Mouse (Mus musculus) bone marrow macrophage, adult 2 months (primary cell): Measurements from ENCODE around the gene Tbccd1. TPM values are rescaled to one million over a fixed set of nuclear protein-coding genes. Genes with fewer than 3 reads are reported as not detected.
"Not testable (repeated sequence)": the region's sequence is repeated elsewhere in the genome, so short reads cannot be mapped to it uniquely, and the experiment has no call there.

ENCODE experiments used
- H3K27ac ChIP-seq: 2 replicates; pipeline ENCODE4 v1.5.1; 2012; ENCODE audit warnings: low read depth, low read length; ENCODE audit not compliant: insufficient read depth
- H3K4me1 ChIP-seq: 2 replicates; pipeline ENCODE4 v1.6.1; 2012; ENCODE audit warnings: low read length; ENCODE audit not compliant: control insufficient read depth, insufficient read depth
- H3K4me3 ChIP-seq: 2 replicates; pipeline ENCODE4 v1.5.1; 2012; ENCODE audit warnings: mild to moderate bottlenecking, low read length, moderate library complexity; ENCODE audit not compliant: insufficient read depth
- CTCF ChIP-seq: IDR thresholded peaks from 2 replicates; pipeline ENCODE4 v1.5.1; 2012; ENCODE audit warnings: low read depth, mild to moderate bottlenecking, low read length, moderate library complexity
- POLR2A ChIP-seq: IDR thresholded peaks from 2 replicates; pipeline ENCODE4 v1.6.1; 2012; ENCODE audit warnings: mild to moderate bottlenecking, low read depth, low read length, borderline replicate concordance
- polyA plus RNA-seq: library from polyadenylated mRNA; stranded (reverse); fragments of >200 nt; gene quantifications from 2 replicates; pipeline ENCODE4 v1.2.4, GENCODE M21; 2012; ENCODE audit not compliant: missing spikeins, insufficient read depth, insufficient read length

The Tbccd1 gene
- polyA plus RNA-seq, 1 experiment, result 16.1 TPM

- no peak for TF ChIP-seq CTCF
- TF ChIP-seq POLR2A, result no peak
- no peaks in the 10 kb centered on the region for H3K4me1 ChIP-seq
- no peak overlapping the region for H3K27ac ChIP-seq
- H3K4me3 ChIP-seq, result no peak overlapping the region
Observed at GRCm38 (mm10) chr16:22791235-22791634, 66.2 kb downstream of the Tbccd1 start.

GRCm38 (mm10) chr16:22789908-22790367 lies 67.5 kb downstream of the Tbccd1 start:
- no peaks in the 10 kb centered on the region for H3K4me1 ChIP-seq
- TF ChIP-seq CTCF (no peak), POLR2A (no peak)
- H3K27ac ChIP-seq, result no peak overlapping the region
- H3K4me3 ChIP-seq, result no peak overlapping the region

GRCm38 (mm10) chr16:22782686-22783085 lies 74.8 kb downstream of the Tbccd1 start:
- H3K4me3 ChIP-seq, result no peak overlapping the region

GRCm38 (mm10) chr16:22779228-22779835 lies 78.1 kb downstream of the Tbccd1 start:
- Histone ChIP-seq H3K4me1 (no peaks in the 10 kb centered on the region), H3K4me3 (no peak overlapping the region), H3K27ac (no peak overlapping the region)
- TF ChIP-seq CTCF (no peak), POLR2A (no peak)

More at GRCm38 (mm10) chr16:22782686-22783085, 74.8 kb downstream of the Tbccd1 start:
- no peak for TF ChIP-seq POLR2A
- no peak for TF ChIP-seq CTCF
- H3K4me1 ChIP-seq, result no peaks in the 10 kb centered on the region
- H3K27ac ChIP-seq, result no peak overlapping the region

- H3K27ac ChIP-seq, H3K4me3 ChIP-seq, H3K4me1 ChIP-seq: not testable (repeated sequence)
Observed at GRCm38 (mm10) chr16:22778296-22778695, 79.2 kb downstream of the Tbccd1 start.

- Histone ChIP-seq H3K27ac (no peak overlapping the region), H3K4me1 (no peaks in the 10 kb centered on the region), H3K4me3 (no peak overlapping the region)
- TF ChIP-seq POLR2A, result no peak
- no peak for TF ChIP-seq CTCF
Observed at GRCm38 (mm10) chr16:22775471-22775985, 81.9 kb downstream of the Tbccd1 start.

GRCm38 (mm10) chr16:22768661-22769060 lies 88.8 kb downstream of the Tbccd1 start:
- no peak overlapping the region for H3K4me3 ChIP-seq
- no peak overlapping the region for H3K27ac ChIP-seq
- no peaks in the 10 kb centered on the region for H3K4me1 ChIP-seq
- TF ChIP-seq POLR2A (no peak), CTCF (no peak)

- H3K4me1 ChIP-seq, result no peaks in the 10 kb centered on the region
- TF ChIP-seq POLR2A (no peak), CTCF (no peak)
- H3K4me3 ChIP-seq, result no peak overlapping the region
- H3K27ac ChIP-seq, result no peak overlapping the region
Observed at GRCm38 (mm10) chr16:22767405-22767804, 90.1 kb downstream of the Tbccd1 start.

- TF ChIP-seq POLR2A (no peak), CTCF (no peak)
- H3K4me1 ChIP-seq, result no peaks in the 10 kb centered on the region
- no peak overlapping the region for H3K4me3 ChIP-seq
- no peak overlapping the region for H3K27ac ChIP-seq
Observed at GRCm38 (mm10) chr16:22766738-22767211, 90.7 kb downstream of the Tbccd1 start.

- Histone ChIP-seq H3K4me3 (no peak overlapping the region), H3K4me1 (no peaks in the 10 kb centered on the region), H3K27ac (no peak overlapping the region)
- TF ChIP-seq POLR2A, result no peak
- TF ChIP-seq CTCF, result no peak
Observed at GRCm38 (mm10) chr16:22765531-22765930, 91.9 kb downstream of the Tbccd1 start.

Other genes starting within 250 kb of the Tbccd1 start
- gene Dgkg, start 200.4 kb downstream of the Tbccd1 start, polyA plus RNA-seq, result 2.1 and 2.3 TPM in 2 replicates
- not detected in 2 replicates for gene Crygs, start 46.1 kb downstream of the Tbccd1 start, polyA plus RNA-seq
- gene Dnajb11, start 176 bp upstream of the Tbccd1 start, polyA plus RNA-seq, result 75.6 and 78.0 TPM in 2 replicates
- gene Ahsg, start 33.6 kb upstream of the Tbccd1 start, polyA plus RNA-seq, result not detected in 2 replicates
- not detected in 2 replicates for gene Fetub, start 60.7 kb upstream of the Tbccd1 start, polyA plus RNA-seq
- gene Hrg, start 93.4 kb upstream of the Tbccd1 start, polyA plus RNA-seq, result not detected in 2 replicates
- not detected in 2 replicates for gene Kng2, start 171.8 kb upstream of the Tbccd1 start, polyA plus RNA-seq
- gene Kng1, start 200.2 kb upstream of the Tbccd1 start, polyA plus RNA-seq, result not detected in 2 replicates
- 255 TPM in 2 replicates for gene Eif4a2, start 249.8 kb upstream of the Tbccd1 start, polyA plus RNA-seq